Mouse (Mus musculus) MEL (cell line): ENCODE measurements at regions not wholly inside any gene's neighbourhood (a gene's known extent, or its start where the extent isn't known, plus 50 kb on each side); places are given as distances from the start of the nearest gene placed in this dataset.

ENCODE experiments used
- DNase-seq: peaks from one replicate; pipeline ENCODE4 v3.0.0; 2011; ENCODE audit warnings: low read depth, low spot score
- H3K27ac ChIP-seq: 2 replicates; pipeline ENCODE4 v1.5.1; 2012; ENCODE audit warnings: low read depth, mild to moderate bottlenecking, control low read depth, low read length, moderate library complexity; ENCODE audit not compliant: control insufficient read depth
- H3K27me3 ChIP-seq, 2 experiments: fragments of 150-350 bp in 1 of 2; sonication (generic) in 1 of 2; 2 replicates each; pipeline ENCODE4 v1.6.1; 2012; ENCODE audit warnings: low read length in 2 of 2, mild to moderate bottlenecking in 2 of 2, improper control_type of control experiment in 1 of 2, moderate library complexity in 1 of 2; ENCODE audit not compliant: insufficient read depth in 2 of 2, control insufficient read depth in 1 of 2
- H3K36me3 ChIP-seq, 2 experiments: 2 replicates each; pipeline ENCODE4 v1.6.1; 2012 to 2014; ENCODE audit warnings: low read length in 2 of 2, improper control_type of control experiment in 1 of 2, inconsistent platforms in 1 of 2, mild to moderate bottlenecking in 1 of 2; ENCODE audit not compliant: insufficient read depth in 2 of 2, control insufficient read depth in 1 of 2
- H3K4me1 ChIP-seq, 2 experiments: fragments of 150-350 bp in 1 of 2; sonication (generic) in 1 of 2; 2 replicates each; pipeline ENCODE4 v1.6.1; 2012; ENCODE audit warnings: low read length in 2 of 2, improper control_type of control experiment in 1 of 2, mild to moderate bottlenecking in 1 of 2; ENCODE audit not compliant: insufficient read depth in 2 of 2, control insufficient read depth in 1 of 2
- H3K4me3 ChIP-seq, 2 experiments: fragments of 150-350 bp in 1 of 2; sonication (generic) in 1 of 2; 2 replicates each; pipeline ENCODE4 v1.5.1; 2012; ENCODE audit warnings: low read depth in 2 of 2, low read length in 2 of 2, mild to moderate bottlenecking in 2 of 2, moderate library complexity in 2 of 2, control low read depth in 1 of 2, improper control_type of control experiment in 1 of 2; ENCODE audit not compliant: control insufficient read depth in 1 of 2, insufficient read depth in 1 of 2
- H3K79me2 ChIP-seq: 2 replicates; pipeline ENCODE4 v1.6.1; 2012; ENCODE audit warnings: mild to moderate bottlenecking, low read length, moderate library complexity; ENCODE audit not compliant: control insufficient read depth, poor library complexity, insufficient read depth
- H3K9ac ChIP-seq: 2 replicates; pipeline ENCODE4 v1.6.1; 2012; ENCODE audit warnings: low read depth, mild to moderate bottlenecking, control low read depth, low read length, moderate library complexity; ENCODE audit not compliant: control insufficient read depth, poor library complexity, severe bottlenecking
- H3K9me3 ChIP-seq: fragments of 150-350 bp; sonication (generic); replicated peaks from 2 replicates; pipeline ENCODE4 v1.6.1; 2012; ENCODE audit warnings: mild to moderate bottlenecking, low read length, improper control_type of control experiment, moderate library complexity; ENCODE audit not compliant: insufficient read depth
- BHLHE40 ChIP-seq: IDR thresholded peaks from 2 replicates; pipeline ENCODE4 v1.6.1; 2012; ENCODE audit warnings: low read depth, mild to moderate bottlenecking, inconsistent platforms, low read length, improper control_type of control experiment, borderline replicate concordance
- CTCF ChIP-seq, 3 experiments: IDR thresholded peaks in 2 of 3; conservative IDR thresholded peaks in 1 of 3; 2 replicates each; pipeline ENCODE4 v1.5.1; 2011 to 2012; ENCODE audit warnings: low read length in 3 of 3, low read depth in 2 of 3, mild to moderate bottlenecking in 2 of 3, improper control_type of control experiment in 1 of 3, inconsistent platforms in 1 of 3, mixed read lengths in 1 of 3, moderate library complexity in 1 of 3; ENCODE audit not compliant: control insufficient read depth in 1 of 3, insufficient read depth in 1 of 3, poor library complexity in 1 of 3, severe bottlenecking in 1 of 3
- HCFC1 ChIP-seq: IDR thresholded peaks from 2 replicates; pipeline ENCODE4 v1.6.1; 2012; ENCODE audit warnings: low read depth, mild to moderate bottlenecking, inconsistent platforms, low read length, improper control_type of control experiment, moderate library complexity
- JUND ChIP-seq: IDR thresholded peaks from 2 replicates; pipeline ENCODE4 v1.6.1; 2011; ENCODE audit warnings: low read depth, mild to moderate bottlenecking, improper control_type of control experiment, low read length
- MAX ChIP-seq: IDR thresholded peaks from 2 replicates; pipeline ENCODE4 v1.6.1; 2011; ENCODE audit warnings: low read length, improper control_type of control experiment
- MXI1 ChIP-seq: IDR thresholded peaks from 2 replicates; pipeline ENCODE4 v1.6.1; 2011; ENCODE audit warnings: mild to moderate bottlenecking, low read depth, low read length, improper control_type of control experiment
- NRF1 ChIP-seq: IDR thresholded peaks from 2 replicates; pipeline ENCODE4 v1.6.1; 2014; ENCODE audit warnings: low read depth, mild to moderate bottlenecking, inconsistent platforms, low read length, improper control_type of control experiment, moderate library complexity; ENCODE audit not compliant: poor library complexity, insufficient read depth, severe bottlenecking
- RAD21 ChIP-seq: IDR thresholded peaks from 2 replicates; pipeline ENCODE4 v1.6.1; 2011; ENCODE audit warnings: mild to moderate bottlenecking, low read depth, low read length, improper control_type of control experiment
- RCOR1 ChIP-seq: IDR thresholded peaks from 2 replicates; pipeline ENCODE4 v1.6.1; 2012; ENCODE audit warnings: low read depth, mild to moderate bottlenecking, inconsistent platforms, low read length, improper control_type of control experiment
- UBTF ChIP-seq: IDR thresholded peaks from 2 replicates; pipeline ENCODE4 v1.6.1; 2012; ENCODE audit warnings: low read depth, mild to moderate bottlenecking, inconsistent platforms, low read length, improper control_type of control experiment, moderate library complexity, borderline replicate concordance; ENCODE audit not compliant: insufficient read depth
- ZC3H11A ChIP-seq: IDR thresholded peaks from 2 replicates; pipeline ENCODE4 v1.6.1; 2012; ENCODE audit warnings: low read depth, mild to moderate bottlenecking, inconsistent platforms, low read length, improper control_type of control experiment
- ZKSCAN1 ChIP-seq: IDR thresholded peaks from 2 replicates; pipeline ENCODE4 v1.6.1; 2012; ENCODE audit warnings: low read depth, mild to moderate bottlenecking, inconsistent platforms, low read length, improper control_type of control experiment, moderate library complexity

- Histone ChIP-seq H3K79me2 (no peaks in the 10 kb centered on the region), H3K9me3 (no peaks in the 10 kb centered on the region), H3K4me3 (no peak overlapping the region), H3K27ac (no peak overlapping the region), H3K27me3 (no peaks in the 10 kb centered on the region), H3K36me3 (no peaks in the 10 kb centered on the region), H3K4me1 (no peaks in the 10 kb centered on the region), H3K9ac (no peak overlapping the region)
- DNase-seq: no peak
- TF ChIP-seq RCOR1: no peak
- no peak for TF ChIP-seq MXI1
- TF ChIP-seq MAX: no peak
- no peak for TF ChIP-seq UBTF
Measured at GRCm38 (mm10) chr15:87068261-87068660, 475.8 kb upstream of the Fam19a5 start.

GRCm38 (mm10) chr15:87074559-87074958, 469.5 kb upstream of the Fam19a5 start:
- H3K79me2 ChIP-seq: no peaks in the 10 kb centered on the region
- DNase-seq: no peak
- no peak overlapping the region for H3K4me3 ChIP-seq
- H3K4me1 ChIP-seq: no peaks in the 10 kb centered on the region
- TF ChIP-seq RAD21: no peak
- H3K9ac ChIP-seq: no peak overlapping the region
- no peaks in the 10 kb centered on the region for H3K27me3 ChIP-seq
- no peak overlapping the region for H3K27ac ChIP-seq
- H3K36me3 ChIP-seq: no peaks in the 10 kb centered on the region
- H3K9me3 ChIP-seq: no peaks in the 10 kb centered on the region

GRCm38 (mm10) chr15:87089827-87090226, 454.3 kb upstream of the Fam19a5 start:
- Histone ChIP-seq H3K27ac (no peak overlapping the region), H3K79me2 (no peaks in the 10 kb centered on the region), H3K4me3 (no peak overlapping the region), H3K9me3 (no peaks in the 10 kb centered on the region), H3K9ac (no peak overlapping the region), H3K4me1 (no peaks in the 10 kb centered on the region), H3K27me3 (no peaks in the 10 kb centered on the region), H3K36me3 (no peaks in the 10 kb centered on the region)
- no peak for TF ChIP-seq HCFC1
- no peak for TF ChIP-seq BHLHE40
- no peak for TF ChIP-seq ZC3H11A
- TF ChIP-seq CTCF (IDR thresholded peaks at IDR 0.05 in 2 of 3, conservative IDR thresholded peaks at IDR 0.05 in 1 of 3; ENCODE audit: control insufficient read depth in 1 of 3, insufficient read depth in 1 of 3, low read depth in 2 of 3, low read length in 3 of 3, poor library complexity in 1 of 3, severe bottlenecking in 1 of 3): no peak
- no peak for TF ChIP-seq NRF1
- no peak for TF ChIP-seq JUND
- no peak for TF ChIP-seq MAX
- no peak for TF ChIP-seq MXI1
- TF ChIP-seq ZKSCAN1: no peak
- DNase-seq: no peak
